Mouse (Mus musculus) adrenal gland, postnatal 14 days (tissue): ENCODE results near the gene Gm44511. TPM values are rescaled to one million over a fixed set of nuclear protein-coding genes. Genes with fewer than 3 reads are reported as not detected.
A peak's percentile ranks its signal among the peaks of the same experiment; 100 is the strongest.
"Not testable (repeated sequence)": the region's sequence is repeated elsewhere in the genome, so short reads cannot be mapped to it uniquely, and the experiment has no call there.

ENCODE experiments used
- DNase-seq: peaks from one replicate; pipeline ENCODE4 v3.0.0; 2021; ENCODE audit warnings: mixed read lengths
- total RNA-seq: library from RNA; stranded (reverse); gene quantifications from 2 replicates; pipeline ENCODE4 v1.2.3, GENCODE M21; 2021

Gene Gm44511
- total RNA-seq, 1 experiment from 2014 or later: not detected

DNA sequence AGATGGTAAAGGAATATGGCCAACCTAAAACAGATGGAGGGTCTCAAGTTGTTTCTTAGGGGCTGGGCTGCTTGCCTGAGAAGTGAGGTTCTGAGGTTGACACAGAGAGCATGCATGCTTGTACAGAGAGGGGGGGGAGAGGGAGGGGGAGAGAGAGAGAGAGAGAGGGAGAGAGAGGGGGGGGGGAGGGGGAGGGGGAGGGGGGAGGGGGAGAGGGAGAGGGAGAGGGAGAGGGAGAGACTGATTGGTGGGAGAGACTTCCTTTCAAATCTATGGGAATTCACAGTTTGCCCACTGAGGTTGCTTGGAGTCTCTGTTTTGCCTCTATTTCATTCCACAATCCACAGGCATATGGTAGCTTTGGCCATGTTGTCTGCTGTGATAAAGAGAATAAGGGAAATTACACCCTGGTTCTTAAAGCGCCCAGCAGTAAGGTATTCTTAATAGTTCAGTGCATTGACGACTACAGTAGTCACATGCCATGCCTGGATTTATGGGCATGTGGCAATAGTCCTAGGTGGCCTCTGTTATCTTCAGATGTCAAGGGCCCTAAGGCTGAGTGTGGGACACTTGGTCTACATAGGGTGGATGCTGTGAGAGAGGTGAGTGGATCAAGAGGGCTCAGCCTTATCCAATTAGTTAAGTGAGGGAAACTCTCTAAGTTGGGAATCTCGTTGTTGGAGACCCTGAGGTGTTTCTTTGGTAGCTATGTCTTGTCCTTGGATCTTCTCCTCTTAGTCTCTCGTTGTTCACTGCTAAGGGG is 15.4 kb upstream of the Gm44511 start:
- DNase-seq: no peak

GRCm38 (mm10) chr6:128840669-128841068 is 14.6 kb upstream of the Gm44511 start:
- DNase-seq: not testable (repeated sequence)

GRCm38 (mm10) chr6:128839921-128840320 is 13.8 kb upstream of the Gm44511 start:
- no peak for DNase-seq

- peak; percentile 91 for DNase-seq
These were observed 13.2 kb upstream of the Gm44511 start for GRCm38 (mm10) chr6:128839266-128839771.

- peak; percentile 91 for DNase-seq
These were observed 12.5 kb upstream of the Gm44511 start for GRCm38 (mm10) chr6:128838342-128839265.

GRCm38 (mm10) chr6:128837454-128838341 is 11.6 kb upstream of the Gm44511 start:
- no peak for DNase-seq

GRCm38 (mm10) chr6:128836955-128837334 is 10.8 kb upstream of the Gm44511 start:
- DNase-seq: no peak

- no peak for DNase-seq
These were observed 10.3 kb upstream of the Gm44511 start for GRCm38 (mm10) chr6:128836191-128836954.

DNA sequence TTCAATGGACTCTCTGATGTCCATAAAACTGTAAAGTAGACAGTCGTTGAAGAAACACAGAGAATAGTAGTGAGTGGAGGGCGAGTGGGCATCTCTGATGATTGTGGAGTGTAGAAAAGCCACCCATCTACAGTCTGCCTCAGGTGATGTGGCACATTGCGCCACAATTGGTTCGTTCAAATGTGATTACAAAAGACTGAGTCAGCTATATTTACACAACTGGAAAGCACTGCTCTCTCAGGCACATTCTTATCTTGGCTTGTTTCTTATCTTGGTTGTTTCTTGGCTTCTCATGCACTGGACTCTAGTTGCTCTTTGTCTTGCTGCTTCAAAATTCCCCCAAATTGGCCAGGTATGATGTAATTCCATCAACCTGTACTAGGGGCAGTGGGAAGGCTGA is 9.5 kb upstream of the Gm44511 start:
- DNase-seq: no peak

DNA sequence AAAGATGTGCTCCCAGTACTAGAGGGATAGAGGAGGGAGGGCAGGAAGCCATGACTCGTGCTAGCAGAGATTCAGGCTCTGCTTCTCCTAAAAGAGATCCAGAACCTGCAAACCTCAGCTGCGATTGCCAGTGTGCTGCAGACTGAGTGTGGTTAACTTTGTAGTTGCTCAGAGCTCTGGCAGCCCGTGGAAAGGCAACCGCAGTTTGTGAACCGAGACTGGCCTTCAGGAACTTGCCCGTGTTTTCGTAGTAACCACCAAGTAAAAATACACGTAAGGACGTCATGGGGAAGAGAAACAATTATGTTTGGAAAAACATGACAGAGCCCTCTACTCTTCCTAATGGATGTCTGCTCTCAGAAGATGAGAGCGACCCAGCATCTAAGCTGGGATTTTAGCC is 6.9 kb upstream of the Gm44511 start:
- no peak for DNase-seq

DNA sequence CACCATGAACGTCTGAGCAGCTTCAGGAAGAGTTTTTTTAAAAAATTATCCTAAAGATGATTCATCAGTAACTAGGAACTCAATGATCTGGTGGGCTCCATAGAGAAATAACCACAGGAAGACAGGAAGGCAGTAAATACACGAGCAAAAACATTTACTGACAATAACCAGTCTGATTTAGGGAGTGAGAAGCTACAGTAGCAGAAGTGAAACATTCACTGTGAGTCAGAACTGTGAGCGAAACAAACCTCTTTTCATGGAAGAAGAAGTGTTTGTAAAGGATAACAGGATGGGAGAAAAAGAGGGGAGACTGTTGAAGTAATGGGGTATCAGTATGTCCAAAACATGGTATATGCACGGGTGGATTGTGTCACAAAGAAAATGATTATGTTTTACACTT is 3.7 kb upstream of the Gm44511 start:
- DNase-seq: no peak

DNA sequence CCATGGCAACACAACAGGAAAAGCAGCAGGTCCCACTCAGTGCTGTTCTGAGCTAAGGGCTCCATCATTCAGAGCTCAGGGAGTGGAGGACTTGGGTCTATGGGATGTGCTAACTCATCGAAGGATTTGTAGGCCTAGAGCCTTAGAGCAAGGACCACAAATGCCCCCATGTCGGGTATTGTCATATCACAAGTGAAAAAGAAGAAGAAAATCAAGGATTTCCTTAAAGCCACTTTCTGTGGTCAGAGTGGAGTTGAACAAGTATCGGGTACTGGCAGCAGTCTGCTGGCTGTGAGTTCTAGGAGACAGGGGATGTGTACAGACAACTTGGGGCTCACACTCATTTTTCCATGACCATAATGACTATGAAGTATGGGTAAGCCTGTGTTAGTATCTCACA is 666 bp upstream of the Gm44511 start:
- no peak for DNase-seq

DNA sequence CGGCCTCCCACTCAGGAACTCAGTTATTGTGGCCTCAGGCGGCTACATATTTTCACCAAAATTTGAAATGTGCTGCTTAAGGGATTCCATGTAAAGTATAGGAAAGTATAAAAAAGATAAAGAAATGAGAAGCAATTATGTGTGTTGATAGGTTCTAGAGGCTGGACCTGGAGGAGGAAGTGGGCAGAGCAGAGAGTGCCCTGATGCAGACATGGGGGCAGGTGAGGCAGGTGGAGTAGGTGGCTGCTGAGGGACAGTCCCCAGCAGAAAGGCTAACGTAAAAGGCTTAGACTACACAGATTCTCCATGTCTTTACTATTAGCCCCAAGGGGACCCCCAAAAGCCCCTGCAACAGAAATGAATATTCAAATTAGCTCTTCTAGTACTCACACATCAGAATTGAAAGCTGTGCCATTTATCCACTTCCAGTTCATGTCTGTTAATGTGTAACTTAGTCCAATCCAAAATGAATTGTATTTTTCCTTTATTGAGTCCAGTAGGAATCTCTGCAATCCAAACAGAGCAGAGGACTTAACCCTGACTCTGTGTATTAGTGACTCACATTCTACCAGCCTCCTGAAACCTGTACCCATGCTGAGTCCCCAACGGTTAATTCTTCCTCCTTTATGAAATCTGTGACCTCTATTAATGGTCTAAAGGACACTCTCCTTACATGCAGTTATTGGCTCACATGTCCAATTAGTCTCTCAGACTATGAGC is 7.9 kb downstream of the Gm44511 start:
- DNase-seq: no peak

DNA sequence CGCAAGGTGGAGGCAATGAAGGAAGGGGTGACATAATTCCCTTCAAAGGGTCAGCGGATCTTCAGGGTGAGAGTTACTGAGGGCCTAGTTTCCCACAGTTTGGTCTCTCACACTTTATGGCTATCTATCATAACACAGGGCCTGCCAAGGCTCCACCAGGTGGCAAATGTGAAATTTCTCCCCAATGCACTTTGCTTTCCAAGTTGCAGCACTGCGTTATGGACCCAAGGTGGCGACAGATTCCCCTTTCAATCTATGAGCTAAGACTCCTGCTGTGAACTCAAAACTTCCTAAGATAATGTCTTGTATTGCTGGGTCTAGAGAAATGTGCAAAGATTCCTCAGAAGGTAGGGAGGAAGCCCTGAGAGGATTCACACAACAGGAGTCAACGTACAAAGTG is 17.6 kb downstream of the Gm44511 start:
- peak; percentile 26 for DNase-seq

DNA sequence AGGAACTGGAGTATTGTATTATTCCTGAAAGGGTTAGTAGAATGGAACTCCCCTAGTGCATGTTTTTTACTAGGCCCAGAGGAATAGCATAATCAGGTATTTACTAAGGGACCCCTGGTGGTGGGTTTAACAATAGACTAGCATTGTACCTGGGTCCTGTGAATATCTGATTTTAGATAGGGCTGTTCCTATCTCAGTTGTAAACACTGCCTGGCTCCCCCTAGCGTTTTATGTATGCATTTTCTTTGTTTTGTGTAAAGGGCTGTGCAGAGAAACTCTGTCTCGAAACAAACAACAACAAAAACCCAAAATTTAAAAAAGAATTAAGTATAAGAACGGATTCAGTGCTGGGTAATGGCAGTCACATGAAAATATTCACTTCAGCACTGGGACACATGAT is 19.1 kb downstream of the Gm44511 start:
- DNase-seq: no peak

DNA sequence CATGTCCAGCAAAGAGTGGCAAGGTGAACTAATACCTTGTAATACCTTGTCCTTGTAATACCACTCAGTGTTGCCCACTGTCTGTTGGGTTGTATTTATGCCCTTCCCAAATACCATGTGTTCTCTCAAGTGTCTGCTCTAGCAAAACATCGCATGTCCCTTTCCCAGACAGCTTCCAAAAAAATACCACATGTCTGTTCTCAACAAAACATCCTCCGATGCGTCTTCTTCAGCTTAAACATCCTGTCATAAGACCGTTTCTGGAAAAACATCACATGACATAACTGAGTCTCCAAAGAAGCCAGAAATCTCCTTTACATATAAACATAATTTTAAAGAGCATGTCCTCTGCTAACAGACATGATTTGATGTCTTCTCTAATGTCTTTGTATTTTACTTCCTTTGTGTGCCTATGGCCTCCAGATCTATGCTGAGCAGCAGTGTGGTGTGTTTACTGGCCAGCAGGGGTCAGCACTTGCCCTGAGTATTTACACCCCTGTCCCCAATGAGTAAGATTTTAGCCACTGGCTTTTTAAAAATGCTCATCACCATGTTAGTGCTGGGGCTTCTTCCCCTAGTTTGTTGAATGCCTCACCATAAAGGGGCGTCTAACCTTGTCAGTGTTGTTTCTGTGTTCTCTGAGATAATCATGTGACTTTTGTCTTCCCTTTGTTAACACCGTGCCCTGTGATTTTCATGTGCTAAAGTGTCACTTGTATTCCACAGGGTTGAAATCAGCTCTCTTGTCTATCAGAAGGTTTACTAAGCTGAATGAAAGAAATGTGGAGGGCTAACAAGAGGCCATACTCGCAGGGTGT is 21.1 kb downstream of the Gm44511 start:
- DNase-seq: peak; percentile 77

GRCm38 (mm10) chr6:128802999-128803857 is 22.9 kb downstream of the Gm44511 start:
- DNase-seq: peak; percentile 96

GRCm38 (mm10) chr6:128802557-128802956 is 23.6 kb downstream of the Gm44511 start:
- no peak for DNase-seq

GRCm38 (mm10) chr6:128800696-128801095 is 25.4 kb downstream of the Gm44511 start:
- DNase-seq: not testable (repeated sequence)
